Mouse (Mus musculus): Measurements from ENCODE around the gene Rtn2. TPM values are rescaled to one million over a fixed set of nuclear protein-coding genes. Genes with fewer than 3 reads are reported as not detected.

Rtn2 gene
- total RNA-seq, 4 experiments from 2014 or later = 3.8 to 15.0 (median 6.8) TPM

DNA sequence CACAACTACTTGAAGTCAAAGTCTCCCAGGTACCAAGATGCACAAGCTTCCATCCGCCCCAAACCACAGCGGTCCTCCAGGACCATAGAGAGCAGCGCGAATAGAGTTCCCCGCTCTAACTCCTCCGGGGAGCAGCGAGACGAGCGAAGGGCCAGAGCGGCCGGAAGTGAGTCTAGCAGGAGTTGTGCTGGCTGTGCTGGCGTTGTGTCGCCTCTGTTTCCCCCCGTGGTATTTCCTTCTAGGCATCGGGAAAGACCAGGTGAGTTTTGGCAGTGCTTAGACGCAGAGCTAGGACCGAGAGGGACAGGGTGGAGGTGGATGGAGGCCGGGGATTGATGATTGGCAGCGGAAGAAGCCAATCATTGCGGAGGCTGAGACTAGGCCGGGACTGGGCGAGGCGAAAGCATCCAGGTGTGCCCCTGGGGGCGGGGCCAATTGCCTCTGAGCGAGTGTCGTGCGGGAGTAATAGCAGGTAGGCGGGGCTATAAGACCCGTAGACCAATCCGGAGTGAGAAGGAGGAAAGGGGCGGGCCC, 62.6 kb downstream of the Rtn2 start:
- DNase-seq = peak; percentile 94

Other genes starting within 250 kb of the Rtn2 start
- under 1 TPM in 1 of 4 experiments, not detected in 3; 0.24 TPM for gene Rsph6a, start 227.9 kb upstream of the Rtn2 start, total RNA-seq (2022)
- gene Dmwd, start 206.4 kb upstream of the Rtn2 start, total RNA-seq (2022) = 10 to 100 TPM; 54.9 to 74.1 (median 62.4) TPM
- gene Dmpk, start 198.8 kb upstream of the Rtn2 start, total RNA-seq (2022) = 100 to 1,000 TPM; 118 to 287 (median 209) TPM
- 10 to 100 TPM; 16.8 to 27.8 (median 20.2) TPM for gene Six5, start 188.0 kb upstream of the Rtn2 start, total RNA-seq (2022)
- gene Gm4969, start 164.3 kb upstream of the Rtn2 start, total RNA-seq (2022) = not detected
- gene Fbxo46, start 162.8 kb upstream of the Rtn2 start, total RNA-seq (2022) = 10 to 100 TPM; 13.6 to 17.6 (median 16.1) TPM
- gene Qpctl, start 133.3 kb upstream of the Rtn2 start, total RNA-seq (2022) = 10 to 100 TPM; 18.0 to 24.0 (median 23.9) TPM
- gene Snrpd2, start 132.9 kb upstream of the Rtn2 start, total RNA-seq (2022) = 10 to 100 TPM; 86.1 to 97.7 (median 92.4) TPM
- gene Gipr, start 116.5 kb upstream of the Rtn2 start, total RNA-seq (2022) = 1 to 10 TPM in 1 of 4 experiments, under 1 TPM in 3; 0.17 to 1.5 (median 0.64) TPM
- gene Eml2, start 106.2 kb upstream of the Rtn2 start, total RNA-seq (2022) = 10 to 100 TPM; 56.2 to 79.2 (median 69.6) TPM
- gene Gpr4, start 70.1 kb upstream of the Rtn2 start, total RNA-seq (2022) = 10 to 100 TPM in 2 of 4 experiments, 1 to 10 TPM in 2; 5.7 to 15.2 (median 8.2) TPM
- gene Opa3, start 54.3 kb upstream of the Rtn2 start, total RNA-seq (2022) = 10 to 100 TPM; 32.4 to 41.5 (median 33.7) TPM
- 10 to 100 TPM; 44.8 to 70.6 (median 59.1) TPM for gene Vasp, start 10.8 kb upstream of the Rtn2 start, total RNA-seq (2022)
- gene Ppm1n, start 2.6 kb upstream of the Rtn2 start, total RNA-seq (2022) = not detected
- gene Fosb, start 27.4 kb downstream of the Rtn2 start, total RNA-seq (2022) = 1 to 10 TPM; 1.6 to 9.4 (median 5.6) TPM
- 10 to 100 TPM; 32.4 to 56.3 (median 41.6) TPM for gene Ercc1, start 62.2 kb downstream of the Rtn2 start, total RNA-seq (2022)
- 10 to 100 TPM; 12.9 to 15.2 (median 13.5) TPM for gene Cd3eap, start 76.9 kb downstream of the Rtn2 start, total RNA-seq (2022)
- gene Ppp1r13l, start 77.1 kb downstream of the Rtn2 start, total RNA-seq (2022) = 10 to 100 TPM in 1 of 4 experiments, 1 to 10 TPM in 3; 6.4 to 12.5 (median 8.4) TPM
- gene Ercc2, start 99.4 kb downstream of the Rtn2 start, total RNA-seq (2022) = 10 to 100 TPM; 31.0 to 44.8 (median 39.2) TPM
- 10 to 100 TPM in 1 of 4 experiments, 1 to 10 TPM in 2, under 1 TPM in 1; 0.61 to 13.6 (median 5.5) TPM for gene Klc3, start 121.5 kb downstream of the Rtn2 start, total RNA-seq (2022)
- not detected for gene Ckm, start 122.2 kb downstream of the Rtn2 start, total RNA-seq (2022)
- gene Mark4, start 176.2 kb downstream of the Rtn2 start, total RNA-seq (2022) = 10 to 100 TPM; 44.4 to 53.9 (median 47.6) TPM
- gene Exoc3l2, start 180.7 kb downstream of the Rtn2 start, total RNA-seq (2022) = 10 to 100 TPM; 31.9 to 69.2 (median 51.8) TPM
- 10 to 100 TPM; 12.7 to 15.4 (median 13.6) TPM for gene Bloc1s3, start 225.7 kb downstream of the Rtn2 start, total RNA-seq (2022)
- gene Trappc6a, start 225.8 kb downstream of the Rtn2 start, total RNA-seq (2022) = 100 to 1,000 TPM in 1 of 4 experiments, 10 to 100 TPM in 3; 77.7 to 107 (median 90.3) TPM
- gene Nkpd1, start 235.2 kb downstream of the Rtn2 start, total RNA-seq (2022) = under 1 TPM in 2 of 4 experiments, not detected in 2; 0.13 to 0.31 TPM

Data from adrenal gland, adult 8-10 months (tissue).